Mouse (Mus musculus): ENCODE data around the gene Tmem186. TPM values are rescaled to one million over a fixed set of nuclear protein-coding genes. Genes with fewer than 3 reads are reported as not detected.

Gene Tmem186
- total and polyA plus RNA-seq, 2 experiments from 2014 or later, result 14.8 to 21.8 TPM

DNA sequence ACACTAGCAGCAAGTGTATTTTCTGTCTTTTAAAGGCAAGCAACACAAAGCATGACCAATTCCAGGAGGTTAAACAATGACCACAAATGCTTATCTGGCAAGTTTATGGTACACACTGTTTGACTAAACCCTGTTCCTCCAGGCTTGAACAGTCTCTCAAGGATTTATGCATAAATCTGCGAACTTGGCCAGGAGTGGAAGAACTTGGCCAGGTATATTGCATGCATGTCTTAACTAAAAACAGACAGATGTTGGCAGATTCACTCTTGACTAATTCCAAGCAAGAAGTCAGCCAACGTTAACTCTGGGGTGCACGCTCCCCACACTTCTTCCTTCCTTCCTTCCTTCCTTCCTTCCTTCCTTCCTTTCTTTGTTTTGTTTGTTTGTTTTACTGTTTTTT lies 42.3 kb upstream of the Tmem186 start:
- no peak for TF ChIP-seq CTCF (IDR thresholded peaks at IDR 0.05; ENCODE audit: low read depth)
- TF ChIP-seq EP300 (IDR thresholded peaks at IDR 0.05; ENCODE audit: low read depth), result no peak
- Histone ChIP-seq H3K4me2 (ENCODE audit: low read depth, low read length) (no peak overlapping the region), H3K27ac (ENCODE audit: low read depth) (no peak overlapping the region), H3K27me3 (ENCODE audit: control insufficient read depth, insufficient read depth, low read length) (no peaks in the 10 kb centered on the region), H3K9me3 (replicated peaks; ENCODE audit: control insufficient read depth, low read length) (no peaks in the 10 kb centered on the region), H3K36me3 (replicated peaks; ENCODE audit: control insufficient read depth, insufficient read depth, low read length) (no peaks in the 10 kb centered on the region), H3K9ac (replicated peaks; ENCODE audit: low read depth, low read length) (no peak overlapping the region), H3K4me3 (ENCODE audit: low read depth, low read length) (no peak overlapping the region), H3K4me1 (ENCODE audit: control insufficient read depth, insufficient read depth) (no peaks in the 10 kb centered on the region)
- DNase-seq (ENCODE audit: low spot score) (no peak), ATAC-seq (ENCODE audit: insufficient read depth, low read depth) (no peak)
- WGBS, result 64% methylated on average over 3 of the region's 3 CpGs

- H3K4me2 ChIP-seq (ENCODE audit: low read depth, low read length), result no peak overlapping the region
- DNase-seq (ENCODE audit: low spot score), result no peak
- no peak overlapping the region for H3K4me3 ChIP-seq (ENCODE audit: low read depth, low read length)
- H3K4me1 ChIP-seq (ENCODE audit: control insufficient read depth, insufficient read depth), result no peaks in the 10 kb centered on the region
- TF ChIP-seq CTCF (IDR thresholded peaks at IDR 0.05; ENCODE audit: low read depth) (no peak), EP300 (IDR thresholded peaks at IDR 0.05; ENCODE audit: low read depth) (no peak)
- H3K9ac ChIP-seq (replicated peaks; ENCODE audit: low read depth, low read length), result no peak overlapping the region
- no peaks in the 10 kb centered on the region for H3K27me3 ChIP-seq (ENCODE audit: control insufficient read depth, insufficient read depth, low read length)
- no peaks in the 10 kb centered on the region for H3K9me3 ChIP-seq (replicated peaks; ENCODE audit: control insufficient read depth, low read length)
- H3K27ac ChIP-seq (ENCODE audit: low read depth), result no peak overlapping the region
- no peaks in the 10 kb centered on the region for H3K36me3 ChIP-seq (replicated peaks; ENCODE audit: control insufficient read depth, insufficient read depth, low read length)
- ATAC-seq (ENCODE audit: insufficient read depth, low read depth), result no peak
- 80% methylated on average over 4 of the region's 4 CpGs for WGBS
Observed at GRCm38 (mm10) chr16:8678676-8679075, 41.2 kb upstream of the Tmem186 start.

GRCm38 (mm10) chr16:8678035-8678434 lies 40.5 kb upstream of the Tmem186 start:
- TF ChIP-seq EP300 (IDR thresholded peaks at IDR 0.05; ENCODE audit: low read depth), result no peak
- Histone ChIP-seq H3K9me3 (replicated peaks; ENCODE audit: control insufficient read depth, low read length) (no peaks in the 10 kb centered on the region), H3K27ac (ENCODE audit: low read depth) (no peak overlapping the region), H3K27me3 (ENCODE audit: control insufficient read depth, insufficient read depth, low read length) (no peaks in the 10 kb centered on the region), H3K9ac (replicated peaks; ENCODE audit: low read depth, low read length) (no peak overlapping the region), H3K4me1 (ENCODE audit: control insufficient read depth, insufficient read depth) (no peaks in the 10 kb centered on the region), H3K4me2 (ENCODE audit: low read depth, low read length) (no peak overlapping the region), H3K36me3 (replicated peaks; ENCODE audit: control insufficient read depth, insufficient read depth, low read length) (no peaks in the 10 kb centered on the region), H3K4me3 (ENCODE audit: low read depth, low read length) (no peak overlapping the region)
- WGBS, result 39% methylated on average over 5 of the region's 5 CpGs
- ATAC-seq (ENCODE audit: insufficient read depth, low read depth), result no peak
- DNase-seq (ENCODE audit: low spot score), result no peak

DNA sequence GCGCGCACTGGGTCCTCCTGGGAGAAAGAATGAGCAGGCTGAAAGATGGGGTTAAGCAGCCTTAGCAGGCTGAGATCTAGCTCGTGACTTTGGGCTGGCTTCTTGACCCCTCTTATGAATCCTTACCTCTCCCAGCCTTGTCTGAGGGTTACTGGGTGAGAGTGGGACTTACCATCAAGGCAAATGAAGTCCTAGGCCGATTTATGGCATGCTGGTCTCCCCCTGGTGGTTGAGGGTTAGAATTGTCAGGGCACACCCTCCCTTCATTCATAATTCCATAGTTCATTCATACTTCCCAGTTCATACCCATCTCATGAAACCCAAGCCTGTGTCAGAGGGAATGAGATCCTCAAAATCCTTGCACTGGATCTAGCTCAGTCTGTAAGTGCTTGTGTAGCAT lies 39.3 kb upstream of the Tmem186 start:
- DNase-seq (ENCODE audit: low spot score), result peak; percentile 66
- no peaks in the 10 kb centered on the region for H3K36me3 ChIP-seq (replicated peaks; ENCODE audit: control insufficient read depth, insufficient read depth, low read length)
- H3K4me1 ChIP-seq (ENCODE audit: control insufficient read depth, insufficient read depth), result no peaks in the 10 kb centered on the region
- TF ChIP-seq EP300 (IDR thresholded peaks at IDR 0.05; ENCODE audit: low read depth), result no peak
- peak; percentile 84 for TF ChIP-seq CTCF (IDR thresholded peaks at IDR 0.05; ENCODE audit: low read depth)
- no peaks in the 10 kb centered on the region for H3K27me3 ChIP-seq (ENCODE audit: control insufficient read depth, insufficient read depth, low read length)
- H3K9ac ChIP-seq (replicated peaks; ENCODE audit: low read depth, low read length), result no peak overlapping the region
- no peak overlapping the region for H3K4me2 ChIP-seq (ENCODE audit: low read depth, low read length)
- H3K4me3 ChIP-seq (ENCODE audit: low read depth, low read length), result no peak overlapping the region
- no peak overlapping the region for H3K27ac ChIP-seq (ENCODE audit: low read depth)
- ATAC-seq (ENCODE audit: insufficient read depth, low read depth), result no peak
- 50% methylated on average over 4 of the region's 4 CpGs for WGBS
- no peaks in the 10 kb centered on the region for H3K9me3 ChIP-seq (replicated peaks; ENCODE audit: control insufficient read depth, low read length)

DNA sequence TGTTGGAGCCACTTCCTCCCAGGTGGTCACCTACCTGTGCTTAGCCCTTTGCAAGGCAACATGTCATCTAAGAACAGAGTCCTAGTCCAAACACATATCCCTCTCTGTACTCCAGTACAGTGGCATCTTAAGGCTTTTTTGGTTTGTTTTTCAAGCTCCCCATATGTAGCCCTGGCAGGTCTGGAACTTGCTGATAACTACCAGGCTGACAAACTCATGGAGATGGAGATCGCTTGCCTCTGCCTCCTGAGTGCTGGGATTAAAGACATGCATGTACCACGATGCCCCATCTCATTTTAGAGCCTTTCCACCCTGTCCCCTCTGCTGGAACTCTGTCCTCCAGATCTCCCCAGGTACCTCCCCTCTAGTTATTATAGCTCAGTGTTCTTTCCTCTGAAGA lies 38.7 kb upstream of the Tmem186 start:
- Histone ChIP-seq H3K9me3 (replicated peaks; ENCODE audit: control insufficient read depth, low read length) (no peaks in the 10 kb centered on the region), H3K4me2 (ENCODE audit: low read depth, low read length) (no peak overlapping the region), H3K36me3 (replicated peaks; ENCODE audit: control insufficient read depth, insufficient read depth, low read length) (no peaks in the 10 kb centered on the region), H3K9ac (replicated peaks; ENCODE audit: low read depth, low read length) (no peak overlapping the region), H3K27ac (ENCODE audit: low read depth) (no peak overlapping the region), H3K4me3 (ENCODE audit: low read depth, low read length) (no peak overlapping the region), H3K27me3 (ENCODE audit: control insufficient read depth, insufficient read depth, low read length) (no peaks in the 10 kb centered on the region), H3K4me1 (ENCODE audit: control insufficient read depth, insufficient read depth) (peaks cover under 1% of the 10 kb centered on the region; the same call in 1 of the 2 replicates)
- TF ChIP-seq CTCF (IDR thresholded peaks at IDR 0.05; ENCODE audit: low read depth) (no peak), EP300 (IDR thresholded peaks at IDR 0.05; ENCODE audit: low read depth) (no peak)
- ATAC-seq (ENCODE audit: insufficient read depth, low read depth), result no peak
- WGBS, result 70% methylated on average over 2 of the region's 2 CpGs
- DNase-seq (ENCODE audit: low spot score), result no peak

DNA sequence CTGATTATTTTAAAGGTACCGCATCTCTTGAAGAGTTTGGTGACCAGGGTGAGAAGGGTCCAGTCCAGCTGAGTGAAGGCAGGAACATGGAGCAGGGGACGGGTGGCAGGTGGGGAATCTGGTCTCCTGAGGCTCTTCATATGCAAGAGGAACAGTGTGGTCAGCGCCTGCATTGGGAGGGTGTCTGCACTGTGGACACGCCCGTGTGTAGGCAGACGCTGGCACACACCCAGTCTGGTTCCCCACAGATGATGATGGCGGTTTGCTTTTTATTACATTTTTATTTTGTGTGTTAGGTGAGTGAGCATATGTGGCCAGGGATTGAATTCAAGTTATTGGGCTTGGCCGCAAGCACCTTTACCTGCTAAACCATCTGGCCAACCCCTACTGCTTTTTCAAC lies 38.0 kb upstream of the Tmem186 start:
- no peak overlapping the region for H3K27ac ChIP-seq (ENCODE audit: low read depth)
- H3K4me3 ChIP-seq (ENCODE audit: low read depth, low read length), result no peak overlapping the region
- no peak for TF ChIP-seq CTCF (IDR thresholded peaks at IDR 0.05; ENCODE audit: low read depth)
- TF ChIP-seq EP300 (IDR thresholded peaks at IDR 0.05; ENCODE audit: low read depth), result no peak
- no peak overlapping the region for H3K4me2 ChIP-seq (ENCODE audit: low read depth, low read length)
- H3K36me3 ChIP-seq (replicated peaks; ENCODE audit: control insufficient read depth, insufficient read depth, low read length), result no peaks in the 10 kb centered on the region
- H3K4me1 ChIP-seq (ENCODE audit: control insufficient read depth, insufficient read depth), result peaks cover 6% of the 10 kb centered on the region; the same call in 1 of the 2 replicates
- no peaks in the 10 kb centered on the region for H3K27me3 ChIP-seq (ENCODE audit: control insufficient read depth, insufficient read depth, low read length)
- no peak for ATAC-seq (ENCODE audit: insufficient read depth, low read depth)
- WGBS, result 77% methylated on average over 8 of the region's 8 CpGs
- H3K9me3 ChIP-seq (replicated peaks; ENCODE audit: control insufficient read depth, low read length), result no peaks in the 10 kb centered on the region
- DNase-seq (ENCODE audit: low spot score), result no peak
- no peak overlapping the region for H3K9ac ChIP-seq (replicated peaks; ENCODE audit: low read depth, low read length)

Measured in heart, postnatal 0 days (tissue).